Comparison of ENCODE assay signal across 21 mouse cellular contexts in genomic region chr7:74788696-74789095, GRCm38 (mm10).
DNase-seq lines count a peak whose midpoint lies in the region; ATAC-seq lines count a peak whose summit lies in the region.
"Had no signal": no experiment of that assay in that cellular context is flagged by ENCODE, and none has a peak within 500 bp of the region (broad histone marks: within the 10 kb centered on the region; RNA-seq: fewer than 3 reads in every experiment).

No protein-coding gene starts in this region.

- no peak overlapping the region for H3K9ac ChIP-seq in kidney, embryonic 14.5 days (ENCODE audit: low read depth, low read length)
- no peak overlapping the region for H3K9ac ChIP-seq in midbrain, embryonic 13.5 days (replicated peaks)
- H3K9ac ChIP-seq: embryonic facial prominence, embryonic 13.5 days; hindbrain, embryonic 13.5 days; limb, embryonic 15.5 days; liver, postnatal 0 days; neural tube, embryonic 13.5 days had no signal

- H3K4me1 ChIP-seq in kidney, embryonic 14.5 days (ENCODE audit: control insufficient read depth, insufficient read depth, low read length) = no peaks in the 10 kb centered on the region
- H3K4me1 ChIP-seq in midbrain, embryonic 13.5 days (replicated peaks) = 0 out of 2 replicates have a peak, but pooled peaks cover 5% of the 10 kb centered on the region
- H3K4me1 ChIP-seq: embryonic facial prominence, embryonic 13.5 days; limb, embryonic 15.5 days; neural tube, embryonic 13.5 days had no signal

- no peaks in the 10 kb centered on the region for H3K36me3 ChIP-seq in kidney, embryonic 14.5 days (ENCODE audit: control insufficient read depth, insufficient read depth, low read length)
- H3K36me3 ChIP-seq in midbrain, embryonic 13.5 days = no peaks in the 10 kb centered on the region
- H3K36me3 ChIP-seq: embryonic facial prominence, embryonic 13.5 days; hindbrain, embryonic 13.5 days; limb, embryonic 15.5 days; neural tube, embryonic 13.5 days had no signal

- whole genome bisulfite sequencing in kidney, embryonic 14.5 days = 63% methylated on average over 1 of the region's 1 CpGs
- 100% methylated on average over 1 of the region's 1 CpGs for WGBS in midbrain, embryonic 13.5 days

- H3K27ac ChIP-seq in kidney, embryonic 14.5 days (ENCODE audit: low read depth, low read length) = no peak overlapping the region
- no peak overlapping the region for H3K27ac ChIP-seq in midbrain, embryonic 13.5 days
- H3K27ac ChIP-seq: embryonic facial prominence, embryonic 13.5 days; hindbrain, embryonic 13.5 days; limb, embryonic 15.5 days; neural tube, embryonic 13.5 days had no signal

- ATAC-seq in kidney, embryonic 14.5 days (ENCODE audit: low FRiP score, low TSS enrichment) = no peak
- ATAC-seq in midbrain, embryonic 13.5 days = no peak
- ATAC-seq: forebrain, embryonic 14.5 days; inflammation-experienced regulatory T-cells, adult 6 months; liver, postnatal 0 days had no signal

- H3K9me3 ChIP-seq in kidney, embryonic 14.5 days (ENCODE audit: control insufficient read depth, low read length) = no peaks in the 10 kb centered on the region
- H3K9me3 ChIP-seq in midbrain, embryonic 13.5 days = no peaks in the 10 kb centered on the region
- H3K9me3 ChIP-seq: embryonic facial prominence, embryonic 13.5 days; hindbrain, embryonic 13.5 days; limb, embryonic 15.5 days; neural tube, embryonic 13.5 days had no signal

- H3K4me3 ChIP-seq in kidney, embryonic 14.5 days (ENCODE audit: low read length) = no peak overlapping the region
- H3K4me3 ChIP-seq in midbrain, embryonic 13.5 days (replicated peaks) = no peak overlapping the region
- H3K4me3 ChIP-seq: embryonic facial prominence, embryonic 13.5 days; hindbrain, embryonic 13.5 days; limb, embryonic 15.5 days; neural tube, embryonic 13.5 days had no signal

- DNase-seq in heart, adult 18-20 months = peak; percentile 7 to 14
- no peak for DNase-seq in heart, adult 8-10 months (ENCODE audit: low spot score)
- peak; percentile 19 for DNase-seq in kidney, postnatal 14 days
- peak; percentile 81 for DNase-seq in Muller cell, postnatal 12 days (ENCODE audit: inconsistent ontology term)
- peak; percentile 44 for DNase-seq in brain, adult 2 months (ENCODE audit: low read depth, low spot score)
- DNase-seq: cerebellum, adult 11 months; cerebellum, postnatal 10 days; gastrocnemius, postnatal 36 days; heart, postnatal 14 days; liver, postnatal 0 days; right cerebral cortex, adult 18-20 months had no signal

- H3K27me3 ChIP-seq in kidney, embryonic 14.5 days (ENCODE audit: control insufficient read depth, insufficient read depth, low read length) = no peaks in the 10 kb centered on the region
- H3K27me3 ChIP-seq in midbrain, embryonic 13.5 days = no peaks in the 10 kb centered on the region
- H3K27me3 ChIP-seq: embryonic facial prominence, embryonic 13.5 days; hindbrain, embryonic 13.5 days; limb, embryonic 15.5 days; neural tube, embryonic 13.5 days had no signal

- no peak overlapping the region for H3K4me2 ChIP-seq in kidney, embryonic 14.5 days (replicated peaks; ENCODE audit: low read depth, low read length)
- H3K4me2 ChIP-seq in midbrain, embryonic 13.5 days (replicated peaks) = no peak overlapping the region
- H3K4me2 ChIP-seq: embryonic facial prominence, embryonic 13.5 days; heart, embryonic 11.5 days; hindbrain, embryonic 13.5 days; limb, embryonic 15.5 days; midbrain, embryonic 11.5 days; neural tube, embryonic 13.5 days had no signal
